Mouse (Mus musculus) lung, embryonic 14.5 days (tissue): ENCODE data around the gene Raf1. TPM values are rescaled to one million over a fixed set of nuclear protein-coding genes. Genes with fewer than 3 reads are reported as not detected.

Source experiments
- ATAC-seq: fragments of 200-750 bp; cut with Nextera tagmentation; 2 replicates; pipeline ENCODE4 v1.8.0; 2017; ENCODE audit warnings: mild to moderate bottlenecking, moderate TSS enrichment, moderate library complexity; ENCODE audit not compliant: insufficient read depth
- DNase-seq: peaks from one replicate; pipeline ENCODE4 v3.0.0-alpha.2; 2015
- H3K27ac ChIP-seq: fragments of 300-500 bp; sonication (generic); 2 replicates; pipeline ENCODE4 v1.5.1; 2014; ENCODE audit warnings: low read depth, mild to moderate bottlenecking, moderate library complexity
- H3K27me3 ChIP-seq: fragments of 300-500 bp; sonication (generic); 2 replicates; pipeline ENCODE4 v1.6.1; 2014; ENCODE audit warnings: low read length, control low read depth; ENCODE audit not compliant: insufficient read depth
- H3K36me3 ChIP-seq: fragments of 300-500 bp; sonication (generic); 2 replicates; pipeline ENCODE4 v1.6.1; 2014; ENCODE audit warnings: control low read depth; ENCODE audit not compliant: insufficient read depth
- H3K4me1 ChIP-seq: fragments of 300-500 bp; sonication (generic); 2 replicates; pipeline ENCODE4 v1.6.1; 2014; ENCODE audit warnings: antibody characterized with exemption, control low read depth; ENCODE audit not compliant: insufficient read depth
- H3K4me2 ChIP-seq: fragments of 300-500 bp; sonication (generic); 2 replicates; pipeline ENCODE4 v1.6.1; 2014; ENCODE audit warnings: mild to moderate bottlenecking
- H3K4me3 ChIP-seq: fragments of 300-500 bp; sonication (generic); 2 replicates; pipeline ENCODE4 v1.5.1; 2014; ENCODE audit warnings: low read depth, low read length
- H3K9ac ChIP-seq: fragments of 300-500 bp; sonication (generic); 2 replicates; pipeline ENCODE4 v1.6.1; 2014
- H3K9me3 ChIP-seq: fragments of 300-500 bp; sonication (generic); 2 replicates; pipeline ENCODE4 v1.6.1; 2016; ENCODE audit warnings: low read depth, low read length, control low read depth
- CTCF ChIP-seq: IDR thresholded peaks from 2 replicates; pipeline ENCODE4 v1.5.1; 2016; ENCODE audit warnings: antibody characterized with exemption, low read depth
- WGBS: fragments of 180-500 bp; shearing (Covaris S2); extraction: QIAGEN DNeasy Blood & Tissue Kit; methylation state at CpG from one replicate; pipeline ENCODE4 v1.1.7; 2014; 5-methylcytosine and 5-hydroxymethylcytosine counted together
- polyA plus RNA-seq: library from polyadenylated mRNA; unstranded; fragments of >200 nt; fragmentation: Nextera tagmentation; extraction: Ambion mirVana; gene quantifications from 2 replicates; pipeline ENCODE4 v1.2.1, GENCODE M21; 2014

Gene Raf1
- polyA plus RNA-seq = 121 and 122 TPM in 2 replicates

DNA sequence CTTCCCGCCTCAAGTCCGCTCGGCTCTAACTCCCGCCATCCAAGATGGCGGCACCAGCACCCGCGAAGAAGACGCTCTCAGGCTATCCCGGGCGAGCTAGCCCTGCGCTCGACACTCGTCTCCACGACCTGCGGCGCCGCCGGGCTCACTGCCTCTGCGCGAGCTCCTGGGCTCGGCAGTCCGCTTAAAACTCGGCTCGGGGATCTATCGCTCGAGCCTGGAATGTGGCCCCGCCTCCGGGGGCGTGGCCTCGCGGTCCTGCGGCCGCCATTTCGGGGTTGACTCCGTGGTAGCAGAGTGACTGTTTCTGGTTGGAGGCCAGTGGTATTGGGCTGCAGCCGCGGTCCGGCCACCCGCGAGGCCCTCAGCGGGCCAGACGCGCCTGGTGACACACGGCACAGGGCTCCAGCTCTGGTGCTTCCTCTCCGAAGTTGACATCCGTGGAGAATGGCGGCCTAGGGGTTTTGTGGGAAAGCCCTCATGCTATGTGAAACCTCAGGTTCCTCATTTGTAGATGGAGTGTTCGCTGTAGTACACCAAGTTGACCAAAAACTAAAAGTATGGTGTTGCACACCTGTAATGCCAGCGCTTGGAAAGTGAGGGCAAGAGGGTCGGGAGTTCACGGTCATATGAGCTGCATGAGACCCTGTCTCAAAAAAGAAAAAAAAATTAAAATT is at the start of gene Raf1:
Gene Raf1, minus strand, starts transcription at position 184 of the 677 bp plus-strand sequence.
- WGBS = under 1% methylated on average over 51 of the region's 51 CpGs
- Histone ChIP-seq H3K4me2 (peak within 1 kb of the TSS; percentile 91), H3K36me3 (no peaks in the 10 kb centered on the region), H3K4me1 (peaks cover 6% of the 10 kb centered on the region), H3K9me3 (no peaks in the 10 kb centered on the region), H3K27ac (peak within 1 kb of the TSS; percentile 99), H3K9ac (peak within 1 kb of the TSS; percentile 100), H3K27me3 (no peaks in the 10 kb centered on the region), H3K4me3 (peak within 1 kb of the TSS; percentile 100)
- ATAC-seq (peak; percentile 99), DNase-seq (peak; percentile 99)
- TF ChIP-seq CTCF = no peak

DNA sequence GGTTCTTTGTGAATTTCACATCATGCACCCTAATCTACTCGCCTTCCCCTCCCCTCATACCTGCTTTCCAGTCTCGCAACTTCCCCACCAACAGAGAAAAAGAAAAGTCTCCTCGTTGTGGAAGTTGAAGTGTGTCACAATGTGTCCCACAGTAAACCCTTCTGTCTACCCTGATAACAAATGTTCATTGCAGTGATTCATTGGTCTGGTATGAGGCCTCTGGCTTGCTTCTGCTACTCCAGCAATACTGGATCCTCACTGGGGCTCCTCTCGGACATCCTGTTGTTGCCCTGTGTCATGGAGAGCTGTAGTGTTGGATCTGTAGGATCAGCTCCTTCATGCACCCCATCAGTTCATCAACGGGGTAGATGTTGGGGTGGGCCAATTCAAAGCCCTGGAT is 45.8 kb upstream of the Raf1 start:
- Histone ChIP-seq H3K4me2 (no peak overlapping the region), H3K27ac (no peak overlapping the region), H3K4me1 (no peaks in the 10 kb centered on the region), H3K36me3 (no peaks in the 10 kb centered on the region), H3K9me3 (no peaks in the 10 kb centered on the region; the same call in 1 of the 2 replicates), H3K4me3 (no peak overlapping the region), H3K9ac (no peak overlapping the region), H3K27me3 (no peaks in the 10 kb centered on the region)
- TF ChIP-seq CTCF = no peak
- DNase-seq = no peak
- ATAC-seq = no peak
- WGBS = 65% methylated on average over 5 of the region's 5 CpGs

DNA sequence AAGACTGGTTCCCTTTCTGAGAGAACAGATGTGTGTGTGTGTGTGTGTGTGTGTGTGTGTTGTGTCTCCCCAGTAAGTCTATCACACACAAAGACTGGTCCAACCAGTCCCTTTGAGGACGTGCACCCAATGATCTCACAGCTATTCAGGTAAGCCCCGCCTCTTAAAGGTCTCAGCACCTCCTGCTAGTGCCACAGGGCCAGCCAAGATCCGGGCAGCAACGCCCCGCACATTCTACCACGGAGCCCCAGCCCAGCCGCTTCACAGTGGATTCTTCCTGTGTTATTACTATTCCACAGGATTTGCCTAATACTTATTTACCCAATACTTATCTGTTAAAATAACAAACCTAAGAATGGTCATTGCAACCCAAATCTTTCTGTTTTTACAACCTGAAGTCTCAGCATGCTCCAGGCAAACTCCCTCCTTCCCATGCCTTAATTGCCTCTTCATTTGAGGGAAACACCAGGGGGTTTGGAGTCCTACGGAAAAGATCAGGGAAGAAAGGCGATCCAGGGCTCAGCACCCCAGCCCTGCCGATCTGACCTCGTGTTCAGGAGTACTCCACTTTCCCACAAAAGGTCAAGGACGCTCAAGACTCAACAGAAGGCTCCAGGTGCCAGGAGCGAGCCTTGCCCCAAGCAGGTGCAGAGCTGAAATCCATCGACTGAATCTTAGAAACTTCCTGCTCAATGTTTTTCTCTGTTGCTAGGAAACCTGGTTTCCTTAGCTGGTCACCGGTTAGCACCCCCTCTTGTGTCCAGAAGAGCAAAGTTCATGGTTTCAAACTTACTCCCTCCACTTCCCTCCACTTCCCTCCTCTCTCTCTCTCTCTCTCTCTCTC is 41.5 kb upstream of the Raf1 start:
- Histone ChIP-seq H3K4me1 (no peaks in the 10 kb centered on the region), H3K4me3 (peak overlapping the region; percentile 14; the same call in 1 of the 2 replicates), H3K27ac (peak overlapping the region; percentile 71), H3K36me3 (no peaks in the 10 kb centered on the region), H3K27me3 (no peaks in the 10 kb centered on the region), H3K9ac (peak overlapping the region; percentile 3; the same call in 1 of the 2 replicates), H3K9me3 (no peaks in the 10 kb centered on the region), H3K4me2 (peak overlapping the region; percentile 52)
- TF ChIP-seq CTCF = peak; percentile 35
- WGBS = 1% methylated on average over 15 of the region's 15 CpGs
- ATAC-seq = peak; percentile 93
- peak; percentile 80 for DNase-seq

DNA sequence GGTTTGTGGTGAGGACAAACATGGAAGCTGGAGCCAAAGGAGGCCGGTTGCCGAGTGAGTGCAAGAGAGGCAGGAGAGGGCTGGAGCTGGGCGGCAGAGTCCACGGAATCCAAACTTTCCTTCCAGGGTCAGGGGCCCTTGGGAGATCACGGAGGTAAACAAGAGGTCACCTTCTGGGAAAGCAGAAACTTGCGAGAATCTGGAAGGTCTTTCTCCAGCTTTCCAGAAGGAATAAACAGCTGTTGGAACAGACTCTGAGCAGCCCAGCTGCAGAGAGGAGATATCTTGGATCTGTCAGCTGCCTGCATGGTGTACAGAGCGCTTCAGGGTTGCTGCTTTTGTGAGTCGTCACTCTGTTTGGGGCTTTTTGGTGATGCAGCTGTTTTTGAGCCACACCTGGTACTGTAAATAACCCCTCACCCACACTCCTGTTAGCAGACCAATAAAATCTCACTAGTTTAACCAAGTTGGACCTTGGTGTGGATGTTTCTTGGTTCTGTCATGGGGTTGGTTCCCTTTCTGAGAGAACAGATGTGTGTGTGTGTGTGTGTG is 40.7 kb upstream of the Raf1 start:
- peak; percentile 19 for DNase-seq
- Histone ChIP-seq H3K27me3 (no peaks in the 10 kb centered on the region), H3K9me3 (no peaks in the 10 kb centered on the region), H3K4me3 (no peak overlapping the region), H3K4me1 (no peaks in the 10 kb centered on the region), H3K9ac (no peak overlapping the region), H3K4me2 (peak overlapping the region; percentile 52), H3K36me3 (no peaks in the 10 kb centered on the region), H3K27ac (peak overlapping the region; percentile 37; the same call in 1 of the 2 replicates)
- ATAC-seq = peak; percentile 59; the same call in 1 of the 2 replicates
- 10% methylated on average over 8 of the region's 8 CpGs for WGBS
- TF ChIP-seq CTCF = no peak

DNA sequence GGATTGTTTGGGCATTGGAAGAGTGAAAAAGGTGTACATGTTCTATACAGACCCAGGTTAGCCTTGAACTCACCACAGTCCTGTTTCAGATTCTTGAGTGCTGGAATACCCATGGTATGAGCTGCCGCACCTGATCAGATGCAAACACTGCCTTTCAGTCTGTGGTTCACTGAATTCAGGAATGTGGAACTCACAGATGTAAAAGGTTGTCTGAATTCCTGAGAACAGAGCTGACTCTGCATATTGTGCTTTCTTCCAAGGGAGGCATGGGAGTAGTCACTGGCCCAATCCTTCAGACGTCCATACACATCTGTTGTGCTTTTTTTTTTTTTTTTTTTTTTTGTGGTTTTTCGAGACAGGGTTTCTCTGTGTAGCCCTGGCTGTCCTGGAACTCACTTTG is 34.8 kb upstream of the Raf1 start:
- H3K9me3 ChIP-seq = no peaks in the 10 kb centered on the region
- 70% methylated on average over 2 of the region's 3 CpGs for WGBS
- no peaks in the 10 kb centered on the region for H3K27me3 ChIP-seq
- H3K4me3 ChIP-seq = no peak overlapping the region
- no peaks in the 10 kb centered on the region for H3K4me1 ChIP-seq
- ATAC-seq (no peak), DNase-seq (no peak)
- no peak for TF ChIP-seq CTCF
- H3K9ac ChIP-seq = no peak overlapping the region
- H3K4me2 ChIP-seq = no peak overlapping the region
- no peaks in the 10 kb centered on the region for H3K36me3 ChIP-seq
- H3K27ac ChIP-seq = no peak overlapping the region

DNA sequence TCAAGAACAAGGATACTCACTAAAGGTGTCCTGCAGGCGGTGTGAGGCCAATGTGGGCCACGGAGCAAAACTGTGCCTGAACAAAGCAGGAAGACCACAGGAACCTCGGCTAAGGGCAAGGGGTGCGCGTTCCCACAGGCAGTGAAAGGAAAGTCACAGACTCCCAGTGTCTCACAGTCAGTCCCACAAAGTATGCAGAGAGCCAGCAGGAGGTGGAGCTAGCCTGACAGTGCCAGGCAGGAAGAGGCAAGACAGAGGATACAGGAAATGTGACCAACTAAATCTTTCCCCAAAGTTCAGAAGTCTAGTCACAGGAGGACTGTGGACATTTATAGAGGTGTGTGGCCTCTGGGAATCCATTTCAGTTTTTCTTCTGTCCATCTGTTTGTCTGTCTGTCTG is 26.5 kb upstream of the Raf1 start:
- 72% methylated on average over 5 of the region's 5 CpGs for WGBS
- peak; percentile 13 for DNase-seq
- Histone ChIP-seq H3K9me3 (no peaks in the 10 kb centered on the region; the same call in 1 of the 2 replicates), H3K27me3 (no peaks in the 10 kb centered on the region), H3K4me3 (no peak overlapping the region), H3K27ac (no peak overlapping the region), H3K4me2 (no peak overlapping the region), H3K4me1 (no peaks in the 10 kb centered on the region), H3K36me3 (no peaks in the 10 kb centered on the region), H3K9ac (no peak overlapping the region)
- no peak for ATAC-seq
- TF ChIP-seq CTCF = no peak

DNA sequence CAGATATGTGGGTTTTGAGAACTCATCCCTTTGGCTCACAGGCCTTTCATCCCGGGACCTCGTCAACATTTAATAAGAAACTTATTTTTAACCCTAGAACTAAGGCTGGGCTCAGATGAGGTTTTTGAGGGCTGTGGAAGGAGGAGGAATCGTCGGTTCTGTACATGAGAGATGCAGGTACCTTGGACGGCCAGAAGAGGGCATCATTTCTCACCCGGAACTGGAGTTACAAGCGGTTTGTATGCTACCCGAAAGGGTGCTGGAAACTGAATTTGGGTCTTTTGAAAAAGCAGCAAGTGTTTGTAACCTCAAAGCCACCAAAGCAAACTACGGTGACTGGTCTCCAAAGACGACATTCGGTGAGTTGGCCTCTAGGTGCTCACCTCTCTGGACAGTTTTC is 24.9 kb upstream of the Raf1 start:
- no peaks in the 10 kb centered on the region for H3K27me3 ChIP-seq
- H3K27ac ChIP-seq = no peak overlapping the region
- DNase-seq (peak; percentile 35), ATAC-seq (no peak)
- WGBS = 48% methylated on average over 11 of the region's 11 CpGs
- peak; percentile 48; the same call in 1 of the 2 replicates for TF ChIP-seq CTCF
- H3K36me3 ChIP-seq = no peaks in the 10 kb centered on the region
- H3K9me3 ChIP-seq = no peaks in the 10 kb centered on the region; the same call in 1 of the 2 replicates
- no peak overlapping the region for H3K4me3 ChIP-seq
- H3K9ac ChIP-seq = no peak overlapping the region
- no peak overlapping the region for H3K4me2 ChIP-seq
- no peaks in the 10 kb centered on the region for H3K4me1 ChIP-seq
